In genomic region chr4:148723934-148724719, GRCm38 (mm10) we compare ENCODE assay signal across 10 mouse cellular contexts.
DNase-seq lines count a peak whose midpoint lies in the region; ATAC-seq and TF ChIP-seq lines count a peak whose summit lies in the region.
"Had no signal": no experiment of that assay in that cellular context is flagged by ENCODE, and none has a peak within 500 bp of the region (broad histone marks: within the 10 kb centered on the region; RNA-seq: fewer than 3 reads in every experiment).

No protein-coding gene starts in this region.

- H3K9ac ChIP-seq in heart, postnatal 0 days (replicated peaks; ENCODE audit: low read depth, low read length), result peak overlapping the region; percentile 30; the same call in 1 of the 2 replicates
- peak overlapping the region; percentile 41; the same call in 1 of the 2 replicates for H3K9ac ChIP-seq in embryonic facial prominence, embryonic 12.5 days
- H3K9ac ChIP-seq in intestine, embryonic 16.5 days (ENCODE audit: low read depth, low read length), result peak overlapping the region; percentile 53; the same call in 1 of the 2 replicates
- H3K9ac ChIP-seq in neural tube, embryonic 12.5 days, result peak overlapping the region; percentile 57

- 13% methylated on average over 37 of the region's 39 CpGs for WGBS in heart, postnatal 0 days
- 3% methylated on average over 30 of the region's 39 CpGs for WGBS in embryonic facial prominence, embryonic 12.5 days
- 5% methylated on average over 38 of the region's 39 CpGs for WGBS in intestine, embryonic 16.5 days
- 4% methylated on average over 39 of the region's 39 CpGs for WGBS in neural tube, embryonic 12.5 days

- ATAC-seq in heart, postnatal 0 days (ENCODE audit: insufficient read depth, low read depth), result no peak
- ATAC-seq in embryonic facial prominence, embryonic 12.5 days (ENCODE audit: insufficient number of reproducible peaks, insufficient read depth, low FRiP score, low TSS enrichment), result peak; percentile 71; the same call in 1 of the 2 replicates
- ATAC-seq in intestine, embryonic 16.5 days, result 0 out of 2 replicates have a peak, but pooled peaks have one; percentile 31
- ATAC-seq in neural tube, embryonic 12.5 days (ENCODE audit: low FRiP score, low read depth), result peak; percentile 65

- H3K36me3 ChIP-seq in heart, postnatal 0 days (replicated peaks; ENCODE audit: control insufficient read depth, insufficient read depth, low read length), result no peaks in the 10 kb centered on the region
- H3K36me3 ChIP-seq in embryonic facial prominence, embryonic 12.5 days, result no peaks in the 10 kb centered on the region
- H3K36me3 ChIP-seq in intestine, embryonic 16.5 days (ENCODE audit: control insufficient read depth, insufficient read depth, low read length), result no peaks in the 10 kb centered on the region
- no peaks in the 10 kb centered on the region for H3K36me3 ChIP-seq in neural tube, embryonic 12.5 days

- peak overlapping the region; percentile 64 for H3K4me2 ChIP-seq in heart, postnatal 0 days (ENCODE audit: low read depth, low read length)
- H3K4me2 ChIP-seq in embryonic facial prominence, embryonic 12.5 days (replicated peaks), result peak overlapping the region; percentile 69
- peak overlapping the region; percentile 63 for H3K4me2 ChIP-seq in intestine, embryonic 16.5 days (ENCODE audit: low read depth, low read length)
- H3K4me2 ChIP-seq in neural tube, embryonic 12.5 days (replicated peaks), result peak overlapping the region; percentile 76

- peak overlapping the region; percentile 39 for H3K4me3 ChIP-seq in heart, postnatal 0 days (ENCODE audit: low read depth, low read length)
- peak overlapping the region; percentile 30 for H3K4me3 ChIP-seq in embryonic facial prominence, embryonic 12.5 days
- peak overlapping the region; percentile 40 for H3K4me3 ChIP-seq in intestine, embryonic 16.5 days (ENCODE audit: low read length)
- peak overlapping the region; percentile 34 for H3K4me3 ChIP-seq in neural tube, embryonic 12.5 days

- no peak overlapping the region for H3K27ac ChIP-seq in heart, postnatal 0 days (ENCODE audit: low read depth)
- H3K27ac ChIP-seq in embryonic facial prominence, embryonic 12.5 days, result no peak overlapping the region
- H3K27ac ChIP-seq in intestine, embryonic 16.5 days (ENCODE audit: low read length), result no peak overlapping the region
- no peak overlapping the region for H3K27ac ChIP-seq in neural tube, embryonic 12.5 days
- H3K27ac ChIP-seq: macrophage had no signal

- H3K4me1 ChIP-seq in heart, postnatal 0 days (ENCODE audit: control insufficient read depth, insufficient read depth), result peaks cover 4% of the 10 kb centered on the region; the same call in 1 of the 2 replicates
- 0 out of 2 replicates have a peak, but pooled peaks cover 7% of the 10 kb centered on the region for H3K4me1 ChIP-seq in embryonic facial prominence, embryonic 12.5 days
- H3K4me1 ChIP-seq in intestine, embryonic 16.5 days (ENCODE audit: control insufficient read depth, insufficient read depth, low read length), result peaks cover 6% of the 10 kb centered on the region; the same call in 1 of the 2 replicates
- peaks cover 8% of the 10 kb centered on the region for H3K4me1 ChIP-seq in neural tube, embryonic 12.5 days

- TF ChIP-seq EP300 in heart, postnatal 0 days (IDR thresholded peaks at IDR 0.05; ENCODE audit: low read depth), result no peak

- TF ChIP-seq CTCF in heart, postnatal 0 days (IDR thresholded peaks at IDR 0.05; ENCODE audit: low read depth), result no peak

- DNase-seq in heart, postnatal 0 days (ENCODE audit: low spot score), result no peak
- DNase-seq in heart, postnatal 4 days, result no peak
- no peak for DNase-seq in gastrocnemius, adult 8-10 months (ENCODE audit: low spot score in 2 of 2)
- DNase-seq in thymus, postnatal 25 days, result no peak
- DNase-seq in cerebellum, adult 11 months, result no peak
- DNase-seq: right cerebral cortex, postnatal 4 days had no signal

- H3K9me3 ChIP-seq in heart, postnatal 0 days (replicated peaks; ENCODE audit: control insufficient read depth, low read length), result no peaks in the 10 kb centered on the region
- H3K9me3 ChIP-seq in embryonic facial prominence, embryonic 12.5 days, result no peaks in the 10 kb centered on the region
- no peaks in the 10 kb centered on the region for H3K9me3 ChIP-seq in intestine, embryonic 16.5 days (ENCODE audit: control insufficient read depth, low read length)
- H3K9me3 ChIP-seq in neural tube, embryonic 12.5 days, result no peaks in the 10 kb centered on the region

- H3K27me3 ChIP-seq in heart, postnatal 0 days (ENCODE audit: control insufficient read depth, insufficient read depth, low read length), result peaks cover 24% of the 10 kb centered on the region
- no peaks in the 10 kb centered on the region for H3K27me3 ChIP-seq in embryonic facial prominence, embryonic 12.5 days
- no peaks in the 10 kb centered on the region; the same call in 1 of the 2 replicates for H3K27me3 ChIP-seq in intestine, embryonic 16.5 days (replicated peaks; ENCODE audit: control insufficient read depth, insufficient read depth, low read length)
- peaks cover 13% of the 10 kb centered on the region for H3K27me3 ChIP-seq in neural tube, embryonic 12.5 days (replicated peaks)
